Mouse (Mus musculus): ENCODE data around the gene Ccrl2. TPM values are rescaled to one million over a fixed set of nuclear protein-coding genes. Genes with fewer than 3 reads are reported as not detected.
A peak's percentile ranks its signal among the peaks of the same experiment; 100 is the strongest.

Ccrl2 gene
- 1 to 10 TPM; 3.2 to 6.8 TPM for total RNA-seq (2021)
- long read RNA-seq, experiment 1, transcript Ccrl2-201 (2 exons, 2,459 nt), result major isoform, 9 of 11 reads
- long read RNA-seq, experiment 1, partial matches to known transcripts, result 0 of 11 reads
- long read RNA-seq, experiment 1, other reads (novel, unspliced or antisense), result 2 of 11 reads
- long read RNA-seq, experiment 2, transcript Ccrl2-201 (2 exons, 2,459 nt), result major isoform, 13 of 18 reads
- long read RNA-seq, experiment 2, partial matches to known transcripts, result 0 of 18 reads
- long read RNA-seq, experiment 2, other reads (novel, unspliced or antisense), result 5 of 18 reads

GRCm38 (mm10) chr9:111056798-111057543, at the start of gene Ccrl2:
Gene Ccrl2 (minus strand): TSS chr9:111057519.
- peak; percentile 25 to 43 for DNase-seq
- intact Hi-C loops (cut with DNase I), result no loop called here

- intact Hi-C loops (cut with DNase I), result no loop called here
- DNase-seq, result no peak
Measured at GRCm38 (mm10) chr9:111103893-111104292, 46.6 kb upstream of the Ccrl2 start.

GRCm38 (mm10) chr9:111103293-111103692, 46.0 kb upstream of the Ccrl2 start:
- DNase-seq, result no peak
- intact Hi-C loops (cut with DNase I), result no loop called here

GRCm38 (mm10) chr9:111100406-111100805, 43.1 kb upstream of the Ccrl2 start:
- no peak for DNase-seq
- intact Hi-C loops (cut with DNase I), result no loop called here

GRCm38 (mm10) chr9:111097543-111097942, 40.2 kb upstream of the Ccrl2 start:
- intact Hi-C loops (cut with DNase I), result no loop called here
- DNase-seq, result no peak

GRCm38 (mm10) chr9:111096419-111097326, 39.4 kb upstream of the Ccrl2 start:
- DNase-seq, result no peak

GRCm38 (mm10) chr9:111095710-111096109, 38.4 kb upstream of the Ccrl2 start:
- intact Hi-C loops (cut with DNase I), result no loop called here
- no peak for DNase-seq

More at GRCm38 (mm10) chr9:111096419-111097326, 39.4 kb upstream of the Ccrl2 start:
- intact Hi-C loops (cut with DNase I), result no loop called here

- intact Hi-C loops (cut with DNase I), result loop anchor here (5.0 kb wide), 1 partner anchor 108 kb away; no protein-coding TSS in a partner anchor
- no peak for DNase-seq
Measured at GRCm38 (mm10) chr9:111094626-111095025, 37.3 kb upstream of the Ccrl2 start.

GRCm38 (mm10) chr9:111093094-111093493, 35.8 kb upstream of the Ccrl2 start:
- peak; percentile 39 to 54 for DNase-seq
- intact Hi-C loops (cut with DNase I), result loop anchor here (5.0 kb wide), 1 partner anchor 109 kb away; no protein-coding TSS in a partner anchor

GRCm38 (mm10) chr9:111092657-111093056, 35.3 kb upstream of the Ccrl2 start:
- peak in 1 of 2 experiments; percentile 19 for DNase-seq

GRCm38 (mm10) chr9:111088886-111089285, 31.6 kb upstream of the Ccrl2 start:
- intact Hi-C loops (cut with DNase I), result no loop called here

More at GRCm38 (mm10) chr9:111092657-111093056, 35.3 kb upstream of the Ccrl2 start:
- intact Hi-C loops (cut with DNase I), result loop anchor here (5.0 kb wide), 1 partner anchor 110 kb away; no protein-coding TSS in a partner anchor

GRCm38 (mm10) chr9:111087960-111088359, 30.6 kb upstream of the Ccrl2 start:
- intact Hi-C loops (cut with DNase I), result no loop called here
- DNase-seq, result no peak

More at GRCm38 (mm10) chr9:111088886-111089285, 31.6 kb upstream of the Ccrl2 start:
- no peak for DNase-seq

GRCm38 (mm10) chr9:111086995-111087606, 29.8 kb upstream of the Ccrl2 start:
- intact Hi-C loops (cut with DNase I), result no loop called here
- no peak for DNase-seq

GRCm38 (mm10) chr9:111086137-111086536, 28.8 kb upstream of the Ccrl2 start:
- DNase-seq, result no peak
- intact Hi-C loops (cut with DNase I), result no loop called here

GRCm38 (mm10) chr9:111085329-111085728, 28.0 kb upstream of the Ccrl2 start:
- intact Hi-C loops (cut with DNase I), result no loop called here
- DNase-seq, result no peak

GRCm38 (mm10) chr9:111081765-111082164, 24.4 kb upstream of the Ccrl2 start:
- intact Hi-C loops (cut with DNase I), result no loop called here

GRCm38 (mm10) chr9:111080801-111081200, 23.5 kb upstream of the Ccrl2 start:
- intact Hi-C loops (cut with DNase I), result no loop called here
- no peak for DNase-seq

More at GRCm38 (mm10) chr9:111081765-111082164, 24.4 kb upstream of the Ccrl2 start:
- no peak for DNase-seq

GRCm38 (mm10) chr9:111077745-111078144, 20.4 kb upstream of the Ccrl2 start:
- no peak for DNase-seq
- intact Hi-C loops (cut with DNase I), result no loop called here

- intact Hi-C loops (cut with DNase I), result loop anchor here (1.0 to 5.0 kb wide), 2 partner anchors 76 to 151 kb away; no protein-coding TSS in a partner anchor
Measured at GRCm38 (mm10) chr9:111072971-111073370, 15.7 kb upstream of the Ccrl2 start.

GRCm38 (mm10) chr9:111072175-111072574, 14.9 kb upstream of the Ccrl2 start:
- DNase-seq, result no peak
- intact Hi-C loops (cut with DNase I), result loop anchor here (1.0 to 5.0 kb wide), 2 partner anchors 75 to 150 kb away; no protein-coding TSS in a partner anchor

More at GRCm38 (mm10) chr9:111072971-111073370, 15.7 kb upstream of the Ccrl2 start:
- DNase-seq, result no peak
